Mouse (Mus musculus): ENCODE measurements around the gene B3galnt2.

GRCm38 (mm10) chr13:13911341-13911740 is 42.9 kb upstream of the B3galnt2 start:
- no peak for TF ChIP-seq CTCF (IDR thresholded peaks at IDR 0.05; ENCODE audit: low read depth)
- TF ChIP-seq EP300 (IDR thresholded peaks at IDR 0.05; ENCODE audit: low read depth): no peak
